Mouse (Mus musculus): ENCODE data around the gene Map3k6. TPM values are rescaled to one million over a fixed set of nuclear protein-coding genes. Genes with fewer than 3 reads are reported as not detected.

Gene Map3k6
- polyA plus RNA-seq, 1 experiment from 2014 or later: 1.8 TPM

DNA sequence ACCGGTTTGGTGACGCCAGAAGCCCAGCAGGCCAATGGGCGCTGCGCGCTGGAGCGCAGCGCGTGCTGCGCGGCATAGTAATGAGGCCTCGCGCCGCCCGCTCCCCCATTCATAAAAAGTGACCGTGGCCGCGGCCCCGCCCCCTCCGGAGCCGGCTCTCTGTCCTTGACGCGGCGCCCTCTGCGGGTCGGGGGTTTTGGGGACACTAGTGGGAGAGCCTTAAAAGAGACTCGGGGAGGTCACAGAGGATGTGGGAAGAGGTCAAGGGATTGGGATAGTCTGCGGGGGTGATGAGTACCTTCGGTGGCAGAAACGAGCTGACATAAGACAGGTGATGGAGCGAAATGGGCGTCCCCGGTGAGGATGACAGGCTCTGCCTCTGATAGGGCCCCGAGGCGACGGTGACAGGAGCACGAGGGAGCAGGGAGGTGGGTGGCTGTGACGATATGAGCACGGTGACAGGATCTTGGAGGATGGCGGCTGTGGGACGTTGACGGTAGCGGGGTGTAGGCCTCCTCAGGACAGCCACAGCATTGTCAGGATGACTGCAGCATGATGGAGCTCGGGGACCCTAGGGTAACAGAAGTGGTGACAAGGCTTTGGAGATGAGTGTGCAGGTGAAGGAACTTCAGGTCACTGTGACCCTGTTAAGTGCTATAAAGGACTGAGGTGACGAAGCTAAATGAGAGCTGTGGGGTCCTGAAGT is 27.9 kb upstream of the Map3k6 start:
- peaks cover 9% of the 10 kb centered on the region for H3K4me1 ChIP-seq (replicated peaks; ENCODE audit: control insufficient read depth, insufficient read depth, low read length)
- peaks cover 23% of the 10 kb centered on the region for H3K27me3 ChIP-seq (replicated peaks; ENCODE audit: control insufficient read depth, insufficient read depth, low read length)
- peak overlapping the region; percentile 100 for H3K4me2 ChIP-seq (replicated peaks; ENCODE audit: low read depth)
- peak overlapping the region; percentile 17 for H3K9ac ChIP-seq (ENCODE audit: low read depth, low read length)
- H3K4me3 ChIP-seq (ENCODE audit: low read depth, low read length): peak overlapping the region; percentile 61
- 2% methylated on average over 44 of the region's 44 CpGs for WGBS
- peak; percentile 69 for ATAC-seq
- H3K36me3 ChIP-seq (ENCODE audit: control insufficient read depth, insufficient read depth): no peaks in the 10 kb centered on the region
- H3K27ac ChIP-seq (ENCODE audit: low read depth, low read length): no peak overlapping the region
- no peaks in the 10 kb centered on the region for H3K9me3 ChIP-seq (ENCODE audit: control insufficient read depth)
- peak; percentile 51 for TF ChIP-seq CTCF (IDR thresholded peaks at IDR 0.05; ENCODE audit: low read depth)

DNA sequence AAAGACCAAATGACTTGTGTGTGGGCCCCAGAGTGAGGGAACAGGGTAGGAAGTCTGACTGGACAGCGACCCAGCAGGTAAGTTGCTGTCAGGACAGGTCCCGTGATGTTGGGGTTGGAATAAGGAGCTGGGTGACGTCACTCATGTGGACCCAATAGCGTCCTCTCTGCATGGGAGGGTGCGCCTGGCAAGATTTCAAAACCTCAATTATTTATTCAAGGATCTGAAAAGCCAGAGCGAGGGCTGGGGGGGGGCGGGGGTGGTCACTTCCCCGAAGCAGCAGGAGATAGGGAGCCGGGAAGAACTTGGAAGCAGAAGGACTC is 27.4 kb upstream of the Map3k6 start:
- 1% methylated on average over 9 of the region's 9 CpGs for WGBS
- no peaks in the 10 kb centered on the region for H3K9me3 ChIP-seq (ENCODE audit: control insufficient read depth)
- peak overlapping the region; percentile 61; the same call in 1 of the 2 replicates for H3K4me3 ChIP-seq (ENCODE audit: low read depth, low read length)
- H3K36me3 ChIP-seq (ENCODE audit: control insufficient read depth, insufficient read depth): no peaks in the 10 kb centered on the region
- H3K4me1 ChIP-seq (replicated peaks; ENCODE audit: control insufficient read depth, insufficient read depth, low read length): peaks cover 9% of the 10 kb centered on the region
- TF ChIP-seq CTCF (IDR thresholded peaks at IDR 0.05; ENCODE audit: low read depth): peak; percentile 47
- H3K27me3 ChIP-seq (replicated peaks; ENCODE audit: control insufficient read depth, insufficient read depth, low read length): peaks cover 23% of the 10 kb centered on the region
- peak; percentile 6; the same call in 1 of the 2 replicates for ATAC-seq
- H3K9ac ChIP-seq (ENCODE audit: low read depth, low read length): no peak overlapping the region
- H3K27ac ChIP-seq (ENCODE audit: low read depth, low read length): no peak overlapping the region
- peak overlapping the region; percentile 100 for H3K4me2 ChIP-seq (replicated peaks; ENCODE audit: low read depth)

DNA sequence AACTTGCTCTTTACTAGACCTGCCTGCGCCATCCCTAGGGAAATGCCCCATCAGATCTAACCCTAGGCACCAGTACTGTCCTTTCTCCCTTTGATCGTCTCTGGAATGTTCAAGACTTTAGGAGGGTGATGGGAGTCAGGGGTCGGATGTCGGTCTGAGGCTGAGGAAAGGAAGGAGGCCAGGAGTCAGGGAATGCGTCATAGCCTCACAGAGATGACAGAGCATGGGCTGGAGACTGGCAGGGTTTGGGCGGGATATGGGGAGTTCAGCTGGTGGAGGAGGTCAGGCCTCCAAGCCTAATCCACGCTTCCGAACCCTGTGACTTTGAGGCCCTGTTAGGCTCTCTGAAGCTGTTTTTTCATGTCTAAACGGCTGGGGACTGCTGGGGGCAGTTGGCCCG is 27.0 kb upstream of the Map3k6 start:
- peak overlapping the region; percentile 61; the same call in 1 of the 2 replicates for H3K4me3 ChIP-seq (ENCODE audit: low read depth, low read length)
- H3K4me1 ChIP-seq (replicated peaks; ENCODE audit: control insufficient read depth, insufficient read depth, low read length): peaks cover 9% of the 10 kb centered on the region
- WGBS: 22% methylated on average over 10 of the region's 10 CpGs
- H3K9ac ChIP-seq (ENCODE audit: low read depth, low read length): no peak overlapping the region
- H3K36me3 ChIP-seq (ENCODE audit: control insufficient read depth, insufficient read depth): no peaks in the 10 kb centered on the region
- TF ChIP-seq CTCF (IDR thresholded peaks at IDR 0.05; ENCODE audit: low read depth): no peak
- peak overlapping the region; percentile 100; the same call in 1 of the 2 replicates for H3K4me2 ChIP-seq (replicated peaks; ENCODE audit: low read depth)
- H3K27ac ChIP-seq (ENCODE audit: low read depth, low read length): no peak overlapping the region
- ATAC-seq: no peak
- H3K9me3 ChIP-seq (ENCODE audit: control insufficient read depth): no peaks in the 10 kb centered on the region
- H3K27me3 ChIP-seq (replicated peaks; ENCODE audit: control insufficient read depth, insufficient read depth, low read length): peaks cover 23% of the 10 kb centered on the region

DNA sequence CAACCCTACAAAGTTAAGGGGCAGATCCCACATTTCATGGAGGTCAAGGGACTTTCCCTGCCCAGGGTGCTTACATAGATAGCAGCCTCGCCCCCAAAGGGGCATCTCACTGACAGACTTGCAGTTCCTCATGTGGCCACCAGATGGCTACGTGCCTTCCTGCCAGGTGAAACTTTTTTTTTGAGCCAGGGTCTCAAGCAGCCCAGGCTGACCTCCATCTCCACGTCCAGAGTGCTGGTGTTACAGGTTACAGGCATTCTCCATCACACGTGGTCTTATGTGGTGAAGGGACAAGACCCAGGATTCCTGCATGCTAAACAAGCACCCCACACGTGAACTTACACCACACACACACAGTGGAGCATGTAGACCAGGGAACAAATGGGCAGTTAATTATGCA is 23.0 kb upstream of the Map3k6 start:
- no peak for ATAC-seq
- peak; percentile 95 for TF ChIP-seq CTCF (IDR thresholded peaks at IDR 0.05; ENCODE audit: low read depth)
- Histone ChIP-seq H3K4me2 (replicated peaks; ENCODE audit: low read depth) (no peak overlapping the region), H3K9ac (ENCODE audit: low read depth, low read length) (no peak overlapping the region), H3K36me3 (ENCODE audit: control insufficient read depth, insufficient read depth) (no peaks in the 10 kb centered on the region), H3K27ac (ENCODE audit: low read depth, low read length) (no peak overlapping the region), H3K4me3 (ENCODE audit: low read depth, low read length) (no peak overlapping the region), H3K9me3 (ENCODE audit: control insufficient read depth) (no peaks in the 10 kb centered on the region), H3K4me1 (replicated peaks; ENCODE audit: control insufficient read depth, insufficient read depth, low read length) (peaks cover 4% of the 10 kb centered on the region), H3K27me3 (replicated peaks; ENCODE audit: control insufficient read depth, insufficient read depth, low read length) (peaks cover 17% of the 10 kb centered on the region)
- WGBS: 3% methylated on average over 5 of the region's 5 CpGs

DNA sequence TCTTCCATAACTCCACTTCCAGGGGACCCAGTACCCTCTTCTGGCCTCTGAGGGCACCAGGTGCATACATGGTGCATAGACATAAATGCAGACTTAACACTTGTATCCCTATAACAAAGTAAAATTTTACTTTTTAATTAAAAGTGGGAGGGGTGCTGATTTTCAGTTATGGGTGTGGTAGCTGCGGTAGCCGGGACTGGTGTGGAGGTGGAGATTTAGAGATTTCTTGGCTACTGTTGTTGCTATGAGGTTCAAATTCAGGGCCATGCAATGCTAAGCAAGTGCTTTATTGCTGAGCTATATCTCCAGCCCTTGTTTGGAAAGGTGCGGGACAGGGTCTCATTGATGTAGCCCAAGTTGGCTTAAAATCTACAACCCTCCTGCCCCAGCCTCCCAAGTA is 21.9 kb upstream of the Map3k6 start:
- WGBS: 81% methylated on average over 3 of the region's 3 CpGs
- H3K27ac ChIP-seq (ENCODE audit: low read depth, low read length): no peak overlapping the region
- no peak overlapping the region for H3K9ac ChIP-seq (ENCODE audit: low read depth, low read length)
- ATAC-seq: no peak
- H3K4me3 ChIP-seq (ENCODE audit: low read depth, low read length): no peak overlapping the region
- H3K27me3 ChIP-seq (replicated peaks; ENCODE audit: control insufficient read depth, insufficient read depth, low read length): peaks cover 7% of the 10 kb centered on the region; the same call in 1 of the 2 replicates
- H3K36me3 ChIP-seq (ENCODE audit: control insufficient read depth, insufficient read depth): no peaks in the 10 kb centered on the region
- H3K9me3 ChIP-seq (ENCODE audit: control insufficient read depth): no peaks in the 10 kb centered on the region
- H3K4me1 ChIP-seq (replicated peaks; ENCODE audit: control insufficient read depth, insufficient read depth, low read length): no peaks in the 10 kb centered on the region
- no peak overlapping the region for H3K4me2 ChIP-seq (replicated peaks; ENCODE audit: low read depth)
- no peak for TF ChIP-seq CTCF (IDR thresholded peaks at IDR 0.05; ENCODE audit: low read depth)

DNA sequence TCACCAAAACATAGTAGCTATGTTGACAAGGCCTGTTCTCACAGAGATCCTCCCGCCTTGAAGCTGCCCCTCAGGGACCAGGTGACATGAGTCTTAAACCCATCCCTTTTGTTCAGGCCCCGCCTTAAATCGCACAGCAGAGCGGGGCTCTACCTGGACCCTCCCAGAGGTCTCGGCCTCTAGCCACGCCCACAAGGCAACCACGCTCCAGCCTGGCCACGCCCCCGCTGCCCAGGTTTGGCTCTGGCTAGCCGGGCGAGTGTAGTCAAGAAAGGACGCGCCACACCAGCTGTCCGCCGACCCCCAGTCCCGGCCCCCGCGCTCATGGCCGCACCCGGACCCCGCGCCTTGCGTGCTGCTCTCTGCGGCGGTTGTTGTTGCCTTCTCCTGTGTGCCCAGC is 20.0 kb upstream of the Map3k6 start:
- H3K27ac ChIP-seq (ENCODE audit: low read depth, low read length): no peak overlapping the region
- no peak for TF ChIP-seq CTCF (IDR thresholded peaks at IDR 0.05; ENCODE audit: low read depth)

More for the DNA sequence above, 20.0 kb upstream of the Map3k6 start:
- 2% methylated on average over 25 of the region's 25 CpGs for WGBS
- H3K4me2 ChIP-seq (replicated peaks; ENCODE audit: low read depth): peak overlapping the region; percentile 72
- no peaks in the 10 kb centered on the region for H3K9me3 ChIP-seq (ENCODE audit: control insufficient read depth)
- H3K9ac ChIP-seq (ENCODE audit: low read depth, low read length): no peak overlapping the region
- H3K36me3 ChIP-seq (ENCODE audit: control insufficient read depth, insufficient read depth): no peaks in the 10 kb centered on the region
- peak overlapping the region; percentile 25 for H3K4me3 ChIP-seq (ENCODE audit: low read depth, low read length)
- H3K4me1 ChIP-seq (replicated peaks; ENCODE audit: control insufficient read depth, insufficient read depth, low read length): no peaks in the 10 kb centered on the region
- peak; percentile 40; the same call in 1 of the 2 replicates for ATAC-seq
- peaks cover 4% of the 10 kb centered on the region; the same call in 1 of the 2 replicates for H3K27me3 ChIP-seq (replicated peaks; ENCODE audit: control insufficient read depth, insufficient read depth, low read length)
